Mouse (Mus musculus): ENCODE results near the gene Tank. TPM values are rescaled to one million over a fixed set of nuclear protein-coding genes. Genes with fewer than 3 reads are reported as not detected.

Tank gene
- polyA plus RNA-seq, 1 experiment from 2014 or later, result 36.8 TPM

DNA sequence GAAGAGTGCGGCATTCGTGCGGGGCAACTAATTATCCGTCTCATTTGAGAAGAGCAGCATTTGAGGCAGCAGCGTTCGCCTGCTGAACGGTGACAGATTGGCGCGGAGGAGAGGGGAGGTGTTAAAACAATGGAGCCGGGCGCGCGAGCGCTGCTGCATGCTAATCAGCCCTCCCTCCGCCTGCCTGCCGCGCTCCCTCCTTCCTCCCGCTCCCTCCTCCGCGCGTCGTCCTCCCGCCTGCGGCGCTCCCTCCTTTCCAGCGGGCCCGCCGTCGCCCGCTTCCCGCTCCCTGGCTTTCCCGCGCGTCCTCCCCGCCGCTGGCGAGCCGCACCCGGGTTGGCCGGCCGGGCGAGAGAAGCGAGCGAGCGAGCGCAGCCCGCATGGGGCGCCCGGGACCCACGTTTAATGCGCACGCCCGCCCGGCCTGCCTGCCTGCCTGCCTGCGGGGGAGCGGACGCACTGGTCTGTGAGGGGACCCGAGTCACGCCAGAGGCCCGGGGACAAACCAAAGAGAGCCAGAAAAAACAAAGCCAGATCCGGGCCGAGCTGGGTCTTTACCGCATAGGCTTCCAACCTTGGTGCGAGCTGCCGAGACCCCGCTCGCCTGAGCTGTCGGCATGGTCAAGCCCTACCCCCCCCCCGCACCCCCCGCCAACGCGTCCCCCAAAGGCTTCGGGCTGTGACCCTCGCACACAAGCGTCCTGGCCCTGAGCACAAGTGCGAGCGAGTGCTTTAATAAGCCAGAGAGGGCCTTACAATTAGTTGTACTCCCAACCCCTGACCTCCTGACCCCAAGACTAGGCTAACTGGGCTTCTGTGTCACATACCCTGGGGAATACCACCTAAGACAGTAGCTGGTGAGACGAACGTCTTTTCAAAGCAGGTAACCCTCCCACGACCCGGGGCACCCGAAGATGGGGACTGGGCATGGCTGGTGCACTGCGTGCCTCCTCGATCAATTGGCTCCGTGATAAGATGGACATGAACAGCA lies 78.3 kb downstream of the Tank start:
- WGBS, result 1% methylated on average over 75 of the region's 85 CpGs
- DNase-seq (ENCODE audit: low spot score) (peak; percentile 97), ATAC-seq (peak; percentile 93)
- Histone ChIP-seq H3K36me3 (ENCODE audit: control insufficient read depth, insufficient read depth, low read length) (no peaks in the 10 kb centered on the region), H3K27me3 (replicated peaks; ENCODE audit: control insufficient read depth, insufficient read depth, low read length) (no peaks in the 10 kb centered on the region), H3K4me2 (ENCODE audit: low read length) (peak overlapping the region; percentile 86), H3K27ac (ENCODE audit: low read depth, low read length) (peak overlapping the region; percentile 98), H3K4me1 (ENCODE audit: control insufficient read depth, insufficient read depth, low read length) (peaks cover 14% of the 10 kb centered on the region), H3K4me3 (ENCODE audit: low read depth, low read length) (peak overlapping the region; percentile 55), H3K9ac (ENCODE audit: low read length) (peak overlapping the region; percentile 86), H3K9me3 (replicated peaks; ENCODE audit: control insufficient read depth, low read length) (no peaks in the 10 kb centered on the region)

DNA sequence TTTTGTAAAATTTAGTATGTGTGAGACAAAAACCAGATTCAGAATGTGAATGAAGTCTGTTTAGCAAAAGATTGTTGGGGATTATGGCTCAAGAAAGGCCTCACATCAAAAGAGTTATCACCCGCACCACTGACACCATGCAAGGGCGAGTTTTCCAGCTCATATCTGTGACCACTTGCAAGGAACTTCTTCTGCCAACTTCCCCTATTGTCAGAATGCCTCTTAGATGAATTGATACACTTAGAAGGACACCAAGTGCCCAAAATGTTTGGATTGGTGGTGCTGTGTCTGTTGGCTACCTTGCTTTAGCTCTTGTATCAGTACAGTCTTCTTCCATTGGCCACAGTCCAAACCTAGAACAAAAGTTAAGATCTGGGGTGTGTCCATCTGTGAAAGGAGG lies 80.9 kb downstream of the Tank start:
- DNase-seq (ENCODE audit: low spot score) (no peak), ATAC-seq (no peak)
- 67% methylated on average over 2 of the region's 2 CpGs for WGBS
- H3K36me3 ChIP-seq (ENCODE audit: control insufficient read depth, insufficient read depth, low read length), result no peaks in the 10 kb centered on the region
- H3K4me2 ChIP-seq (ENCODE audit: low read length), result no peak overlapping the region
- no peak overlapping the region for H3K9ac ChIP-seq (ENCODE audit: low read length)
- peaks cover 17% of the 10 kb centered on the region for H3K4me1 ChIP-seq (ENCODE audit: control insufficient read depth, insufficient read depth, low read length)
- no peak overlapping the region for H3K4me3 ChIP-seq (ENCODE audit: low read depth, low read length)
- 0 out of 2 replicates have a peak overlapping the region, but pooled peaks have one; percentile 48 for H3K27ac ChIP-seq (ENCODE audit: low read depth, low read length)
- no peaks in the 10 kb centered on the region for H3K27me3 ChIP-seq (replicated peaks; ENCODE audit: control insufficient read depth, insufficient read depth, low read length)
- no peaks in the 10 kb centered on the region for H3K9me3 ChIP-seq (replicated peaks; ENCODE audit: control insufficient read depth, low read length)

DNA sequence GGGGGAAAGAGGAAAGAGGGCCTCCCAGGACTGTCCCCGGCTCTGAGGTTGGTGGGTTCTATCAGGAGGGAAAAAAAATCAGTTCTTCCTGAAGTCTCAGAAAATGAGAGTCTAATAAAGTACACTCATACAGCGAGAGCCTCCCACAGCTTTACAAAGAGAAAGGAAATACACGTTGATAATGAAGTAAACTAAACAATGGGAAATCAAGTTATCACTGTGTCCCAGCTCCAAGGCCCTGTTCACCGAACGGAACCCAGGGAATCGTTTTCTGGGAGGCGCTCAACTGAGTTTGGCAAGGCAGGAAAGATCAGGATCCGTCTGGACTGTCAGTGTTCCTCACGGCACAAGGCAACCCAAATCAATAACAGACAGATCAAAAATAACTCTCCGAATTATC lies 84.4 kb downstream of the Tank start:
- no peak for ATAC-seq
- no peaks in the 10 kb centered on the region for H3K36me3 ChIP-seq (ENCODE audit: control insufficient read depth, insufficient read depth, low read length)
- H3K4me1 ChIP-seq (ENCODE audit: control insufficient read depth, insufficient read depth, low read length), result peaks cover 3% of the 10 kb centered on the region; the same call in 1 of the 2 replicates
- DNase-seq (ENCODE audit: low spot score), result no peak
- peak overlapping the region; percentile 75 for H3K27ac ChIP-seq (ENCODE audit: low read depth, low read length)
- no peak overlapping the region for H3K4me2 ChIP-seq (ENCODE audit: low read length)
- no peak overlapping the region for H3K9ac ChIP-seq (ENCODE audit: low read length)
- H3K4me3 ChIP-seq (ENCODE audit: low read depth, low read length), result no peak overlapping the region
- H3K9me3 ChIP-seq (replicated peaks; ENCODE audit: control insufficient read depth, low read length), result no peaks in the 10 kb centered on the region
- 68% methylated on average over 10 of the region's 10 CpGs for WGBS
- no peaks in the 10 kb centered on the region for H3K27me3 ChIP-seq (replicated peaks; ENCODE audit: control insufficient read depth, insufficient read depth, low read length)

DNA sequence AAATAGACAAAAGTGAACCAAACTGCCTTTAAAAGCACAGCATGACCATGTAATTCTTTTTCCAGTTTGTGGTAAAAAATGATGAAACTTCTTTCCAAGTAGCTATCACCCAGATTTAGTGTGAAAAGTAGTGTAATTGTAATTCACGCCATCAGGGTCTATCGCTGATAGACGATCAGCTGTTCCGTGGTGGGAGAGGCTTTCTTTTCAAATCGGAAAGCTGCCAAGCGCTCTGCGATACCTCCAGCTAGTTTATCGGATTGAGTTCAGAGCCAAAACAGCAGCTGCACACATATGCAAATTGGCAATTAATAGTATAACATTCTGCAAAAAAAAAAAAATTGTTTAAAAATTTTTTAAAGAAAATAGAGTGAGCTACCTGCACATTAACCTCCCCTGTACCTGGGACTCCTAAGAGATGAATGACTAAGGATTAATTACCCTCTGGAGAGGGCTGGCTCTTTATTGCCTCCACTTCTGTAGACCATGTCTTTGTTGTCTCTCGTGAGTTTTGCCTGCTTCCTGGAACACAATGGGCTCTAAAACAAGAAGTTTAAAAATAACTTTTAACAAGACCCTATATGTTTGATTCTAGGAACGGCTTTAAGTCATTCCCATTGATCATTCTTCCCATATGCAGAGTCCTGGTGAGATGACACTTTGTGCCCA lies 85.3 kb downstream of the Tank start:
- 23% methylated on average over 10 of the region's 10 CpGs for WGBS
- no peak overlapping the region for H3K9ac ChIP-seq (ENCODE audit: low read length)
- H3K4me2 ChIP-seq (ENCODE audit: low read length), result peak overlapping the region; percentile 14; the same call in 1 of the 2 replicates
- DNase-seq (ENCODE audit: low spot score) (peak; percentile 95), ATAC-seq (peak; percentile 86)
- no peaks in the 10 kb centered on the region for H3K9me3 ChIP-seq (replicated peaks; ENCODE audit: control insufficient read depth, low read length)
- H3K36me3 ChIP-seq (ENCODE audit: control insufficient read depth, insufficient read depth, low read length), result no peaks in the 10 kb centered on the region
- peak overlapping the region; percentile 48; the same call in 1 of the 2 replicates for H3K27ac ChIP-seq (ENCODE audit: low read depth, low read length)
- peaks cover 3% of the 10 kb centered on the region; the same call in 1 of the 2 replicates for H3K4me1 ChIP-seq (ENCODE audit: control insufficient read depth, insufficient read depth, low read length)
- no peak overlapping the region for H3K4me3 ChIP-seq (ENCODE audit: low read depth, low read length)
- H3K27me3 ChIP-seq (replicated peaks; ENCODE audit: control insufficient read depth, insufficient read depth, low read length), result no peaks in the 10 kb centered on the region

DNA sequence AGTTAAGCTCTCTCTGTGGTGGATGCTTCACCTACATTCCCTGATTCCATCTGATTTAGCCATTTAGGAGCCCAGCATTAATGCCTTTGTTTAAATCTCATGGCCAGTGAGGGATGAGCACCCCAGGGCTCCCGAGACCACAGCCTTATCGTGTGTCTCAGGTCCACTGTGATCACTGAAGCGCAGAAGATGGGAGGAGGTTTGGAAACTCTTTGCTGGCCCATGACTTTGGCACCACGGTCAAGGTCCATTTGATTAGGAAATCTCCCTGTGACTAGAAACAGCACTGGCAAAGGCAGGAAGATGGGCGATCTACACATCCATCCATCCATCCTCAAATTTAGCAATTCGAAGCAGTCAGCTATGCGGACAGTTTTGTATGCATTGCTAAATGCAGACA lies 89.0 kb downstream of the Tank start:
- Histone ChIP-seq H3K27me3 (replicated peaks; ENCODE audit: control insufficient read depth, insufficient read depth, low read length) (no peaks in the 10 kb centered on the region), H3K4me2 (ENCODE audit: low read length) (no peak overlapping the region), H3K27ac (ENCODE audit: low read depth, low read length) (no peak overlapping the region), H3K4me3 (ENCODE audit: low read depth, low read length) (no peak overlapping the region), H3K9ac (ENCODE audit: low read length) (no peak overlapping the region), H3K4me1 (ENCODE audit: control insufficient read depth, insufficient read depth, low read length) (peaks cover 3% of the 10 kb centered on the region; the same call in 1 of the 2 replicates), H3K36me3 (ENCODE audit: control insufficient read depth, insufficient read depth, low read length) (no peaks in the 10 kb centered on the region), H3K9me3 (replicated peaks; ENCODE audit: control insufficient read depth, low read length) (no peaks in the 10 kb centered on the region)
- ATAC-seq (no peak), DNase-seq (ENCODE audit: low spot score) (no peak)
- WGBS, result 82% methylated on average over 7 of the region's 7 CpGs

DNA sequence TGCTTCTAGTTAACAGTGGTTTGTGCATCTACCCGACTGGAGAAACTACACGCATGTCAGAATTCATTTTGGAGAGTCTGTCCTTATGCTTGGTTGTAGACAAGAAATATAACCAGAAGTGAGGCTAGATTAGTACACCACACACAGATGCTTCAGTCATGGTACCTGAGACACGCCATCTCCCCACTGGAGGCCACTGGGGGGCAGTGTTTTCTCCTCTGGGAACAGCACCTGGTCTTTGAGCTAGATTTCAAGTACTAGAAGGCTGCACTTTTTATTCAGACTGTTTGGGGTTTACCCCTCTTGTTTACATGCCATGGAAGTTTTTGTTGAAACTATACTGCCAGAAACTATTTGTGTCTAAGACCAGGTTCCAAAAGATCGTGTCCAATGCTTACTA lies 89.9 kb downstream of the Tank start:
- Histone ChIP-seq H3K27me3 (replicated peaks; ENCODE audit: control insufficient read depth, insufficient read depth, low read length) (no peaks in the 10 kb centered on the region), H3K4me2 (ENCODE audit: low read length) (no peak overlapping the region), H3K4me1 (ENCODE audit: control insufficient read depth, insufficient read depth, low read length) (0 out of 2 replicates have a peak, but pooled peaks cover 3% of the 10 kb centered on the region), H3K4me3 (ENCODE audit: low read depth, low read length) (no peak overlapping the region), H3K27ac (ENCODE audit: low read depth, low read length) (no peak overlapping the region), H3K9ac (ENCODE audit: low read length) (no peak overlapping the region), H3K9me3 (replicated peaks; ENCODE audit: control insufficient read depth, low read length) (no peaks in the 10 kb centered on the region), H3K36me3 (ENCODE audit: control insufficient read depth, insufficient read depth, low read length) (no peaks in the 10 kb centered on the region)
- no peak for ATAC-seq
- peak; percentile 57 for DNase-seq (ENCODE audit: low spot score)
- 26% methylated on average over 4 of the region's 4 CpGs for WGBS

DNA sequence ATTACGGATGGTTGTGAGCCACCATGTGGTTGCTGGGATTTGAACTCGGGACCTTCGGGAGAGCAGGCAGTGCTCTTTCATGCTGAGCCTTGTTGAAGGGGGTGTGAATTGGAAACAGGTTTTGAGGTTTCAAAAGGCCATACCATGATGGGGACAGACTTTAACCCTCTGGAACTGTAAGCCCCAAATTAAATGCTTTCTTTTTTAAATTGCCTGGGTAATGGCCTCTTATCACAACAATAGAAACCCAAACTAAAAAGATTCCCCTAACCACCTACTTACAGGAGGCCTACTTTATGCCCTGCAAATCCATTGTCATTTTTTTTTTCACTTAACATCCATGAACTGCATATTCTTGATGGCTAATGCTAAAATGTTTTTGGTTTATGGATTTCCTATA lies 96.2 kb downstream of the Tank start:
- WGBS, result 95% methylated on average over 3 of the region's 3 CpGs
- DNase-seq (ENCODE audit: low spot score), result no peak
- H3K9me3 ChIP-seq (replicated peaks; ENCODE audit: control insufficient read depth, low read length), result no peaks in the 10 kb centered on the region

DNA sequence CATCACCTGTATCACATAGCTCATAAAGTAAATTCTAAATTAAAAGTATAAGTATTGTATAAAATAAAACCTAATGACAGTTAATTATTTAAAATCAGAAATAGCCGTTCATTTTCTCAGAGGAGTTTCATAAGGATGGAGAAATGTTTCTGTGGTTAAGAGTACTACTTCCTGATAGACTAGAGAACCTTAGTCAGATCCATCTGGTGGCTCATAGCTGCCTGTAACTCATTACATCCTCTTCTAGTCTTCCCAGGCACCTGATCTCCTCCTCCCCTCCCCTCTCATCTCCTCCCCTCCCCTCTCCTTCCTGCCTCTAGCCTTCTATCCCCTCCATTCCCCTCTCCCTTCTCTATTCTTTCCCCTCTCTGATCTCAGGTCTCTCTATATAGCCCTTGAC lies 103.2 kb downstream of the Tank start:
- no peak overlapping the region for H3K9ac ChIP-seq (ENCODE audit: low read length)
- H3K27ac ChIP-seq (ENCODE audit: low read depth, low read length), result no peak overlapping the region
- no peaks in the 10 kb centered on the region for H3K27me3 ChIP-seq (replicated peaks; ENCODE audit: control insufficient read depth, insufficient read depth, low read length)
- no peaks in the 10 kb centered on the region for H3K36me3 ChIP-seq (ENCODE audit: control insufficient read depth, insufficient read depth, low read length)
- H3K4me2 ChIP-seq (ENCODE audit: low read length), result no peak overlapping the region
- 93% methylated on average over 1 of the region's 1 CpGs for WGBS
- H3K4me1 ChIP-seq (ENCODE audit: control insufficient read depth, insufficient read depth, low read length), result no peaks in the 10 kb centered on the region
- no peak for DNase-seq (ENCODE audit: low spot score)
- H3K4me3 ChIP-seq (ENCODE audit: low read depth, low read length), result no peak overlapping the region
- no peaks in the 10 kb centered on the region for H3K9me3 ChIP-seq (replicated peaks; ENCODE audit: control insufficient read depth, low read length)
- ATAC-seq, result no peak

More for the DNA sequence above, 96.2 kb downstream of the Tank start:
- Histone ChIP-seq H3K4me1 (ENCODE audit: control insufficient read depth, insufficient read depth, low read length) (no peaks in the 10 kb centered on the region), H3K4me2 (ENCODE audit: low read length) (no peak overlapping the region), H3K36me3 (ENCODE audit: control insufficient read depth, insufficient read depth, low read length) (no peaks in the 10 kb centered on the region), H3K4me3 (ENCODE audit: low read depth, low read length) (no peak overlapping the region), H3K27ac (ENCODE audit: low read depth, low read length) (no peak overlapping the region), H3K9ac (ENCODE audit: low read length) (no peak overlapping the region), H3K27me3 (replicated peaks; ENCODE audit: control insufficient read depth, insufficient read depth, low read length) (no peaks in the 10 kb centered on the region)
- ATAC-seq, result no peak
